ENCODE assay signal across 20 mouse cellular contexts in genomic region chr4:34843839-34844238, GRCm38 (mm10). TPM values are rescaled to one million over a fixed set of nuclear protein-coding genes. Genes with fewer than 3 reads are reported as not detected.
"Had no signal": no experiment of that assay in that cellular context is flagged by ENCODE, and none has a peak within 500 bp of the region (broad histone marks: within the 10 kb centered on the region; RNA-seq: fewer than 3 reads in every experiment).

No protein-coding gene starts in this region.

- H3K4me2 ChIP-seq: liver, embryonic 15.5 days; lung, embryonic 14.5 days; midbrain, embryonic 13.5 days had no signal

- H3K27ac ChIP-seq: left cerebral cortex, adult 2 months; liver, embryonic 15.5 days; midbrain, embryonic 13.5 days had no signal

- H3K36me3 ChIP-seq: midbrain, embryonic 13.5 days had no signal

- H3K9me3 ChIP-seq: liver, embryonic 15.5 days; megakaryocyte, embryonic 14.5 days; midbrain, embryonic 13.5 days had no signal

- H3K4me3 ChIP-seq: left cerebral cortex, adult 2 months; liver, embryonic 15.5 days; megakaryocyte, embryonic 14.5 days; midbrain, embryonic 13.5 days had no signal

- H3K9ac ChIP-seq: liver, embryonic 15.5 days; lung, embryonic 14.5 days; midbrain, embryonic 13.5 days had no signal

- DNase-seq: kidney, postnatal 10 days; kidney, postnatal 4 days; lung, embryonic 14.5 days; lung, postnatal 10 days; lung, postnatal 4 days; right cerebral cortex, postnatal 14 days; thymus, postnatal 36 days had no signal

- H3K27me3 ChIP-seq: liver, embryonic 15.5 days; megakaryocyte, embryonic 14.5 days; midbrain, embryonic 13.5 days had no signal

RNA-seq across cellular contexts. Expression of gene Cga, which starts 49.7 kb away (rescaled TPM):
- total RNA-seq: layer of hippocampus, adult 8-10 months; layer of hippocampus, postnatal 25 days; left cerebral cortex, adult 2 months; left cerebral cortex, postnatal 14 days; midbrain, postnatal 0 days had no signal
- polyA plus RNA-seq: kidney, embryonic 14.5 days; limb, embryonic 11.5 days; lung, embryonic 14.5 days; midbrain, embryonic 13.5 days; midbrain, postnatal 0 days; neural tube, embryonic 14.5 days; spleen, adult 2 months; stomach, embryonic 16.5 days had no signal
